Mouse (Mus musculus): ENCODE results near the gene Tmcc3.

The Tmcc3 gene

GRCm38 (mm10) chr10:94377844-94378243, 66.1 kb downstream of the Tmcc3 start:
- no peak for DNase-seq

- peak; percentile 95 for DNase-seq
Measured at GRCm38 (mm10) chr10:94378383-94378782, 66.6 kb downstream of the Tmcc3 start.

GRCm38 (mm10) chr10:94380082-94380481, 68.3 kb downstream of the Tmcc3 start:
- no peak for DNase-seq

GRCm38 (mm10) chr10:94380662-94381392, 69.1 kb downstream of the Tmcc3 start:
- DNase-seq, result peak; percentile 70

- DNase-seq, result no peak
Measured at GRCm38 (mm10) chr10:94381393-94381740, 69.6 kb downstream of the Tmcc3 start.

GRCm38 (mm10) chr10:94382618-94383017, 70.9 kb downstream of the Tmcc3 start:
- no peak for DNase-seq

- DNase-seq, result no peak
Measured at GRCm38 (mm10) chr10:94383565-94383964, 71.8 kb downstream of the Tmcc3 start.

GRCm38 (mm10) chr10:94389219-94389618, 77.5 kb downstream of the Tmcc3 start:
- DNase-seq, result no peak

- no peak for DNase-seq
Measured at GRCm38 (mm10) chr10:94391049-94391448, 79.3 kb downstream of the Tmcc3 start.

GRCm38 (mm10) chr10:94394286-94394685, 82.5 kb downstream of the Tmcc3 start:
- no peak for DNase-seq

GRCm38 (mm10) chr10:94397833-94398596, 86.3 kb downstream of the Tmcc3 start:
- DNase-seq, result no peak

GRCm38 (mm10) chr10:94400895-94401294, 89.1 kb downstream of the Tmcc3 start:
- DNase-seq, result no peak

- DNase-seq, result no peak
Measured at GRCm38 (mm10) chr10:94405456-94405855, 93.7 kb downstream of the Tmcc3 start.

- DNase-seq, result no peak
Measured at GRCm38 (mm10) chr10:94406821-94407220, 95.1 kb downstream of the Tmcc3 start.

- peak; percentile 79 for DNase-seq
Measured at GRCm38 (mm10) chr10:94408356-94409146, 96.8 kb downstream of the Tmcc3 start.

GRCm38 (mm10) chr10:94409661-94410060, 97.9 kb downstream of the Tmcc3 start:
- DNase-seq, result peak; percentile 74

- DNase-seq, result no peak
Measured at GRCm38 (mm10) chr10:94411594-94411993, 99.8 kb downstream of the Tmcc3 start.

- DNase-seq, result peak; percentile 39
Measured at GRCm38 (mm10) chr10:94413770-94414651, 102.3 kb downstream of the Tmcc3 start.

- DNase-seq, result peak; percentile 53
Measured at GRCm38 (mm10) chr10:94415950-94416844, 104.4 kb downstream of the Tmcc3 start.

- DNase-seq, result no peak
Measured at GRCm38 (mm10) chr10:94417643-94418042, 105.9 kb downstream of the Tmcc3 start.
